Mouse (Mus musculus): ENCODE measurements around the gene Tspear. TPM values are rescaled to one million over a fixed set of nuclear protein-coding genes. Genes with fewer than 3 reads are reported as not detected.

Gene Tspear
- polyA plus RNA-seq, 1 experiment, result 1.2 TPM

DNA sequence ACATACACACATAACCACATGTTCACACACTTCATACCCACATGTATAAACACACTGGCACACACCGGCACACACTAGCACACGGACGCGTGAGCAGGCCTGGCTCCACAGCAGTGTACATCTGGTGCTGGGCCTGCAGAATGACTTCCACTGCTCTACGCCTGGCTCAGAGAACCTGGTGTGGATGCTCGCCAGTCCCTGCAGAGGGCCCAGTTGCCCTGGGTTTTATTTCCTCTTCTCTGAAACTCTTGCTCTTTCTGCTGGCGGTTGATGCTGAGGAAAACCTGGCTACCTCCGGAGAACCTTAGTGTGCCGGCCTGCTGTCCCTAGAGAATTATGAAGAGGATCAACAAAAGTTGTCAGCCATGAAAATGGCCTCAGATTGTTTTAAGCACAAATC, 34.3 kb upstream of the Tspear start:
- Histone ChIP-seq H3K9ac (ENCODE audit: low read depth, poor library complexity, severe bottlenecking) (no peak overlapping the region), H3K4me1 (ENCODE audit: control insufficient read depth, insufficient read depth, low read length) (peaks cover 8% of the 10 kb centered on the region), H3K27ac (ENCODE audit: insufficient read depth, low read length) (no peak overlapping the region), H3K9me3 (replicated peaks; ENCODE audit: control insufficient read depth, insufficient read depth, low read length, poor library complexity, severe bottlenecking) (no peaks in the 10 kb centered on the region), H3K4me3 (ENCODE audit: low read depth, low read length) (no peak overlapping the region), H3K27me3 (ENCODE audit: control insufficient read depth, insufficient read depth, low read length, poor library complexity, severe bottlenecking) (no peaks in the 10 kb centered on the region), H3K36me3 (ENCODE audit: control insufficient read depth, insufficient read depth, low read length, poor library complexity, severe bottlenecking) (no peaks in the 10 kb centered on the region)
- no peak for TF ChIP-seq CTCF (IDR thresholded peaks at IDR 0.05; ENCODE audit: low read depth, low read length)
- TF ChIP-seq EP300 (IDR thresholded peaks at IDR 0.05; ENCODE audit: insufficient read depth, low read depth, low read length), result no peak
- TF ChIP-seq POLR2A (IDR thresholded peaks at IDR 0.05; ENCODE audit: insufficient read depth, low read length), result no peak

DNA sequence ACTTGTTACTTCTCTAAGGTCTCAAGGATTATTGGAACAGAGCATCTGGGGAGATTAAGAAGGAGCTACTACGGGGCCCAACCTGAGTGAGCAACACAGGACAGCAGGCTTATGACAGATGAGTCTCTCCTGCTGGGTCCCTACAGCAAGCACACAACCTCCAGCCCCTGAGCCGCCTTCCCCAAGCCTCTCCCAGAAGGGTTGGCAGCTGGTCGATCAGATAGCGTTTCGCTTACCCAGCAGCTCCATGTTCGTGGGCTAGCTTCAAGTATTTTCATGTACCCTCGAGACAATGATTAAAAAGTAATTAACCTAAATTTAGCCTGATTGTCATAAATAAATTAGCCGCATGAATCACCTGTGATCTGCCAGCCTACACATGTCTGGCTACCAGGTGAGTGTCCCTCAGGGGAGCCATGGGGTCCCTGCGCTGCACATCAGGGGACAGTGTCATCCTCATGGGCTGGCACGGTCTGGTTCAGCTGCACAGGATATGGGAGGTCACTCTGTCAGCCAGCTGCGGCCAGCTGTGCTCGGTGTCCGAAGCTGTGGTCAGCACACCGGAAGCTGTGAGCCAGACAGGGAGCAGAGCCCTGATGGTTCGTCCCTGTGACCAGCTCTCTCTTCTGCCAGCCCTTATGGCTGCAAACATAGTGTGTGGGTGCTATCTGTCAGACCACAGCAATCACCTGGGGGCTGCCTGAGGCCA, 27.9 kb upstream of the Tspear start:
- H3K27me3 ChIP-seq (ENCODE audit: control insufficient read depth, insufficient read depth, low read length, poor library complexity, severe bottlenecking), result no peaks in the 10 kb centered on the region
- H3K4me1 ChIP-seq (ENCODE audit: control insufficient read depth, insufficient read depth, low read length), result no peaks in the 10 kb centered on the region
- no peak overlapping the region for H3K9ac ChIP-seq (ENCODE audit: low read depth, poor library complexity, severe bottlenecking)
- no peak overlapping the region for H3K27ac ChIP-seq (ENCODE audit: insufficient read depth, low read length)
- TF ChIP-seq EP300 (IDR thresholded peaks at IDR 0.05; ENCODE audit: insufficient read depth, low read depth, low read length) (no peak), CTCF (IDR thresholded peaks at IDR 0.05; ENCODE audit: low read depth, low read length) (no peak), POLR2A (IDR thresholded peaks at IDR 0.05; ENCODE audit: insufficient read depth, low read length) (no peak)
- H3K4me3 ChIP-seq (ENCODE audit: low read depth, low read length), result no peak overlapping the region
- H3K9me3 ChIP-seq (replicated peaks; ENCODE audit: control insufficient read depth, insufficient read depth, low read length, poor library complexity, severe bottlenecking), result no peaks in the 10 kb centered on the region
- H3K36me3 ChIP-seq (ENCODE audit: control insufficient read depth, insufficient read depth, low read length, poor library complexity, severe bottlenecking), result no peaks in the 10 kb centered on the region

DNA sequence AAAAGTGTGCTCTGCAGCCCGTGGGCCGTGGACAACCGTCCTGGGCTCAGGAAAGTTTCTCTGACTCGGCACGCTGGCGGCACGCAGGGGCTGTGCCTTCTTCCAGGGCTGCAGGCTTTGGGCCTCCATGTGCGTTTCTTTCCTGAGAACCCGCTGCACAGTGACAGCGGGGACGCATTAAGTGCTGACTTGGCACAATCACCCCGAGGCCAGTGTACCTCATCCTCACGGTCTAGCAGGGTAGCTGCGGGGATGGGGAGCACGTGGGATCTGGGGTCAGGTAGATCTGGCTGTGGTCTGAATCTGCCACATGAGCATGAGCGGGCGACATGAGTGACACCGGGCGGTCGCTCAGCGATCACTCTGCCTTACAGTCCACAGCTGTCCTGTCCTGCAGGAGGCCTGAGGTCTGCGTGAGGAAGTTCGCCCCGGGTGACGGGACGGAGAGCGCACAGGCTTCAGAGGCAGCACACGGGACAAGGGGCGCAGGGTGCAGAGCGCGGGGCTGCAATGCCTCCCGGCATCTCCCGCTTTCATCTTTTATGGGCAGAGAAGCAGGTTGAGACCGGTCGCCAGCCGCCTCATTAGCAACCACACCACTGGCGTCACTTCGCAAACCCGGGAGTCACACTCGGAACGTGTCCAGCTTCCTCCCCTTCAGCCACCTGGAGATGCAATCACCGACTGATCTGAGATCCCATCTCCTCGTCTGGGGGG, 22.3 kb upstream of the Tspear start:
- TF ChIP-seq EP300 (IDR thresholded peaks at IDR 0.05; ENCODE audit: insufficient read depth, low read depth, low read length) (no peak), POLR2A (IDR thresholded peaks at IDR 0.05; ENCODE audit: insufficient read depth, low read length) (no peak), CTCF (IDR thresholded peaks at IDR 0.05; ENCODE audit: low read depth, low read length) (no peak)
- H3K4me3 ChIP-seq (ENCODE audit: low read depth, low read length), result peak overlapping the region; percentile 63
- no peaks in the 10 kb centered on the region for H3K27me3 ChIP-seq (ENCODE audit: control insufficient read depth, insufficient read depth, low read length, poor library complexity, severe bottlenecking)
- no peak overlapping the region for H3K9ac ChIP-seq (ENCODE audit: low read depth, poor library complexity, severe bottlenecking)
- no peaks in the 10 kb centered on the region for H3K4me1 ChIP-seq (ENCODE audit: control insufficient read depth, insufficient read depth, low read length)
- H3K9me3 ChIP-seq (replicated peaks; ENCODE audit: control insufficient read depth, insufficient read depth, low read length, poor library complexity, severe bottlenecking), result no peaks in the 10 kb centered on the region
- H3K27ac ChIP-seq (ENCODE audit: insufficient read depth, low read length), result no peak overlapping the region
- H3K36me3 ChIP-seq (ENCODE audit: control insufficient read depth, insufficient read depth, low read length, poor library complexity, severe bottlenecking), result no peaks in the 10 kb centered on the region

DNA sequence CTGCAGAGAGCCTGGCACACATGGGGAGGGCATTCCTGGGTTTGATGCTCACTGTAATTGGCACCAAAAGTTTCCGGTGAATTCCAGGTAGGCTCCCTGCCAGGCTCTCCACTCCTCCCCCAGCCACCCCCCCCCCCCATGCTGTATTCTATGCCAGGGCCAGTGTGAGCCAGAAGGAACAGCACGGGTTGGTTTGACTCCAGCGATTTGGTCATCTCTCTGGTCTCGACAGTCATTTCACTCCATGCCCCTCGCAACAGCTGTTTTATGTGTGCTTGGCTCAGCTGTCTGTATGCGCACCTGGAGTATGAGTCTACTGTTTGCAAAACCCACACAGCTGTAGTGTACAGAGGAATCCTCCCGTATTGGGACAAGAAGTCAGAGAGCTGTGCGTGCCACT, 20.0 kb upstream of the Tspear start:
- H3K36me3 ChIP-seq (ENCODE audit: control insufficient read depth, insufficient read depth, low read length, poor library complexity, severe bottlenecking), result no peaks in the 10 kb centered on the region
- TF ChIP-seq CTCF (IDR thresholded peaks at IDR 0.05; ENCODE audit: low read depth, low read length), result no peak
- no peak for TF ChIP-seq EP300 (IDR thresholded peaks at IDR 0.05; ENCODE audit: insufficient read depth, low read depth, low read length)
- no peak for TF ChIP-seq POLR2A (IDR thresholded peaks at IDR 0.05; ENCODE audit: insufficient read depth, low read length)
- H3K27me3 ChIP-seq (ENCODE audit: control insufficient read depth, insufficient read depth, low read length, poor library complexity, severe bottlenecking), result no peaks in the 10 kb centered on the region
- H3K9me3 ChIP-seq (replicated peaks; ENCODE audit: control insufficient read depth, insufficient read depth, low read length, poor library complexity, severe bottlenecking), result no peaks in the 10 kb centered on the region
- no peak overlapping the region for H3K4me3 ChIP-seq (ENCODE audit: low read depth, low read length)
- H3K9ac ChIP-seq (ENCODE audit: low read depth, poor library complexity, severe bottlenecking), result no peak overlapping the region
- no peak overlapping the region for H3K27ac ChIP-seq (ENCODE audit: insufficient read depth, low read length)
- H3K4me1 ChIP-seq (ENCODE audit: control insufficient read depth, insufficient read depth, low read length), result no peaks in the 10 kb centered on the region

DNA sequence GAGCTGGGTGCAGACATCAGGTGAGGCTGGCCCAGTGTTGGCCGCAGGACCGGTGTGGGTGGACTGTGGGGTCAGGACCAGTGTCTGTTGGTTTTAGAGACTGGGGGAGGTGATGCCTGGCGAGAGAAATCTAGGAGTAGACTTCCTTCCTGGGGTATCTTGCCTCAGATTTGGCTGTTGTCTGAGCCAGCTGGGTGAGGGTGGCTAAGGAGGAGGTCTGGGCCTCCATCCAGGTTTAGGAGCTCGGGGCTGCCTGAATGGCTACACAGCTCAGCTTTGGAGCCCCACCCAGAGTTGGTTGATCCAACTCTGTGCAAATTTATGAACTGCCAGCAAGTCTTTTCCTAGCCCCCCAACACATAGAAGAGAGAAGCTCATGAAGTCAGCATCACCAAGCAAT, 19.0 kb upstream of the Tspear start:
- Histone ChIP-seq H3K27ac (ENCODE audit: insufficient read depth, low read length) (no peak overlapping the region), H3K9me3 (replicated peaks; ENCODE audit: control insufficient read depth, insufficient read depth, low read length, poor library complexity, severe bottlenecking) (no peaks in the 10 kb centered on the region), H3K36me3 (ENCODE audit: control insufficient read depth, insufficient read depth, low read length, poor library complexity, severe bottlenecking) (no peaks in the 10 kb centered on the region), H3K4me3 (ENCODE audit: low read depth, low read length) (no peak overlapping the region), H3K27me3 (ENCODE audit: control insufficient read depth, insufficient read depth, low read length, poor library complexity, severe bottlenecking) (no peaks in the 10 kb centered on the region), H3K9ac (ENCODE audit: low read depth, poor library complexity, severe bottlenecking) (no peak overlapping the region), H3K4me1 (ENCODE audit: control insufficient read depth, insufficient read depth, low read length) (no peaks in the 10 kb centered on the region)
- TF ChIP-seq EP300 (IDR thresholded peaks at IDR 0.05; ENCODE audit: insufficient read depth, low read depth, low read length), result no peak
- no peak for TF ChIP-seq CTCF (IDR thresholded peaks at IDR 0.05; ENCODE audit: low read depth, low read length)
- TF ChIP-seq POLR2A (IDR thresholded peaks at IDR 0.05; ENCODE audit: insufficient read depth, low read length), result no peak

DNA sequence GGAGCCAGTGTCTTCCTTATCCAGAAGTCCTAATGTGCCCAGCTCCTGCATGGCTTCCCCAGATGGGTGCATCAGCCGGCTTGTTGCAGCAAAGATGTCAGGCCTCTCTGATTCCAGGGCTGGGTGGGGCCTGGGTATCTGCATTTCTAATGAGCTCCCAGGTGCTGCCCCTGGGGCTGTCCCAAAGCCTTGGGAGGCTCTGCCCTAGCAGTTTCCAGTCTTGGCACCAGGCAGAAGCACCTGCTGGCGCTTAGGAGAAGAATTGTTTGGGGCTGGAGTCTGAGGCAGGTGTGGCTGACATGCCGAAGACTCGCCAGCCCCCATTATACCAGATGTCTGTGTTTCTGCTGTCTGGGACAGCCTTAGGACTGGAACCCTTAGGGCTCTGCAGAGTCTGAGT, 15.7 kb upstream of the Tspear start:
- no peaks in the 10 kb centered on the region for H3K36me3 ChIP-seq (ENCODE audit: control insufficient read depth, insufficient read depth, low read length, poor library complexity, severe bottlenecking)
- no peak overlapping the region for H3K9ac ChIP-seq (ENCODE audit: low read depth, poor library complexity, severe bottlenecking)
- TF ChIP-seq EP300 (IDR thresholded peaks at IDR 0.05; ENCODE audit: insufficient read depth, low read depth, low read length), result no peak
- no peak for TF ChIP-seq CTCF (IDR thresholded peaks at IDR 0.05; ENCODE audit: low read depth, low read length)
- no peak for TF ChIP-seq POLR2A (IDR thresholded peaks at IDR 0.05; ENCODE audit: insufficient read depth, low read length)
- H3K4me1 ChIP-seq (ENCODE audit: control insufficient read depth, insufficient read depth, low read length), result no peaks in the 10 kb centered on the region
- no peaks in the 10 kb centered on the region for H3K9me3 ChIP-seq (replicated peaks; ENCODE audit: control insufficient read depth, insufficient read depth, low read length, poor library complexity, severe bottlenecking)
- no peaks in the 10 kb centered on the region for H3K27me3 ChIP-seq (ENCODE audit: control insufficient read depth, insufficient read depth, low read length, poor library complexity, severe bottlenecking)
- no peak overlapping the region for H3K4me3 ChIP-seq (ENCODE audit: low read depth, low read length)
- no peak overlapping the region for H3K27ac ChIP-seq (ENCODE audit: insufficient read depth, low read length)

Data from ES-Bruce4 (cell line).